Mouse (Mus musculus): ENCODE data around the gene Flnb. TPM values are rescaled to one million over a fixed set of nuclear protein-coding genes. Genes with fewer than 3 reads are reported as not detected.

Gene Flnb
- polyA plus RNA-seq, 1 experiment from 2014 or later: 13.1 TPM

DNA sequence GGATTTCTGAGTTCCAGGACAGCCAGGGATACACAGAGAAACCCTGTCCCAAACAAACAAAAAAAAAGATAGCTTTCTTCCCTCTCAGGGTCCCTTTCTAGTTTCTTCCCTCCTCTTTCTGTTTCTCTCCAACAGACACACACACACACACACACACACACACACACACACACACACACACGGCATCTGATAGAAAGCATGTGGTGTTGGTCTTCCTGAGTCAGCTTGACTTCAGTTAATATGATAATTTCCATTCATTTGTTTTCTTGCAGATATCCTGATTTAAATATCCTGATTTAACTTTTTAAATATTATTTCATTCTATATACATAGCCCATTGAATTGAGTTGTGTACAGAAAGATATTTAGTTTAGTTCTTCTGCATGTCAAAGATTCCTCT, 110.6 kb downstream of the Flnb start:
- peaks cover 28% of the 10 kb centered on the region for H3K36me3 ChIP-seq (ENCODE audit: control insufficient read depth, insufficient read depth, low read length)
- H3K9me3 ChIP-seq (replicated peaks; ENCODE audit: control insufficient read depth, low read length): no peaks in the 10 kb centered on the region
- WGBS (ENCODE audit: insufficient replicate concordance): 55% methylated on average over 1 of the region's 1 CpGs

DNA sequence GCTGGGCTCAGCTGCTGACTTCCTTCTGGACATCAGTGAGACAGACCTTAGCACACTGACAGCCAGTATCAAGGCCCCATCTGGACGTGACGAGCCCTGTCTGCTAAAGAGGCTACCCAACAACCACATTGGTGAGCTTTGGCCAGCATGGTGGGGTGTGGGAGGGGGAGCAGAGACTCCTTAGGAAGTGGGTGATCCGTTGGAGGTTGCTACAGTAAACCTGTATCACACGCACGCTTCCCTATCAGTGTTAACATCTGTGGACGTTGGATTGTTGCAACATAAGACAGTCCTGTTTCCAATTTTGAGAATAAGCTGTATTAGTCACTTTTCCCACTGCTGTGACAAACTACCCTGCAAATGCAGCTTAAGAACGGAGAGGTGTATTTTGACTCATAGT, 111.3 kb downstream of the Flnb start:
- Histone ChIP-seq H3K4me2 (no peak overlapping the region), H3K4me3 (ENCODE audit: low read depth, low read length) (no peak overlapping the region), H3K9ac (ENCODE audit: low read depth, low read length) (no peak overlapping the region), H3K27me3 (ENCODE audit: control insufficient read depth, insufficient read depth, low read length) (no peaks in the 10 kb centered on the region), H3K36me3 (ENCODE audit: control insufficient read depth, insufficient read depth, low read length) (peaks cover 26% of the 10 kb centered on the region), H3K4me1 (ENCODE audit: control insufficient read depth, insufficient read depth, low read length) (no peaks in the 10 kb centered on the region), H3K27ac (ENCODE audit: low read depth, low read length) (no peak overlapping the region), H3K9me3 (replicated peaks; ENCODE audit: control insufficient read depth, low read length) (no peaks in the 10 kb centered on the region)
- no peak for ATAC-seq (replicated peaks; ENCODE audit: insufficient number of reproducible peaks, low FRiP score, low TSS enrichment)
- WGBS (ENCODE audit: insufficient replicate concordance): 79% methylated on average over 7 of the region's 7 CpGs

More for the DNA sequence above, 110.6 kb downstream of the Flnb start:
- no peak overlapping the region for H3K4me3 ChIP-seq (ENCODE audit: low read depth, low read length)
- no peak for ATAC-seq (replicated peaks; ENCODE audit: insufficient number of reproducible peaks, low FRiP score, low TSS enrichment)
- no peak overlapping the region for H3K9ac ChIP-seq (ENCODE audit: low read depth, low read length)
- H3K27me3 ChIP-seq (ENCODE audit: control insufficient read depth, insufficient read depth, low read length): no peaks in the 10 kb centered on the region
- no peak overlapping the region for H3K27ac ChIP-seq (ENCODE audit: low read depth, low read length)
- no peaks in the 10 kb centered on the region for H3K4me1 ChIP-seq (ENCODE audit: control insufficient read depth, insufficient read depth, low read length)
- H3K4me2 ChIP-seq: no peak overlapping the region

DNA sequence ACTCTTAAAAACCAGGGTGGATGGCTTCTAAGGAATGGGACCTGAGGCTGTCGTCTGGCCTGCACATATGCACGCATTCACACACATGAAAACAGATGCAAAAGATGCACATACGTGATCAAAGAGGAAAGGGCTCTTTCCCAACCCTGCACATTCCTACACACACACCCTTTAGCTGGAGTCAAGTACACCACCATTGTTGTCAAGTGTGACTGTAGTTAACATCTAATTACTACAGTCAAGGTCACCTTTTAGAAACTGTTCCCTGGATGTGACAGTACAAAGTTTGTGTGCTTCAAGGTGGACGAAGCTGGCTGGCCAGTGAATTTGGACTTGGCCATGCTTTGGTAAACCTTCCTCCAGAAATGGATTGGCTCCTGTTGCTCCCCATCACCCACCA, 114.4 kb downstream of the Flnb start:
- ATAC-seq (replicated peaks; ENCODE audit: insufficient number of reproducible peaks, low FRiP score, low TSS enrichment): no peak
- Histone ChIP-seq H3K4me2 (no peak overlapping the region), H3K27ac (ENCODE audit: low read depth, low read length) (no peak overlapping the region), H3K4me3 (ENCODE audit: low read depth, low read length) (no peak overlapping the region), H3K9ac (ENCODE audit: low read depth, low read length) (no peak overlapping the region), H3K9me3 (replicated peaks; ENCODE audit: control insufficient read depth, low read length) (no peaks in the 10 kb centered on the region), H3K27me3 (ENCODE audit: control insufficient read depth, insufficient read depth, low read length) (no peaks in the 10 kb centered on the region), H3K36me3 (ENCODE audit: control insufficient read depth, insufficient read depth, low read length) (peaks cover 25% of the 10 kb centered on the region), H3K4me1 (ENCODE audit: control insufficient read depth, insufficient read depth, low read length) (no peaks in the 10 kb centered on the region)
- 86% methylated on average over 4 of the region's 4 CpGs for WGBS (ENCODE audit: insufficient replicate concordance)

DNA sequence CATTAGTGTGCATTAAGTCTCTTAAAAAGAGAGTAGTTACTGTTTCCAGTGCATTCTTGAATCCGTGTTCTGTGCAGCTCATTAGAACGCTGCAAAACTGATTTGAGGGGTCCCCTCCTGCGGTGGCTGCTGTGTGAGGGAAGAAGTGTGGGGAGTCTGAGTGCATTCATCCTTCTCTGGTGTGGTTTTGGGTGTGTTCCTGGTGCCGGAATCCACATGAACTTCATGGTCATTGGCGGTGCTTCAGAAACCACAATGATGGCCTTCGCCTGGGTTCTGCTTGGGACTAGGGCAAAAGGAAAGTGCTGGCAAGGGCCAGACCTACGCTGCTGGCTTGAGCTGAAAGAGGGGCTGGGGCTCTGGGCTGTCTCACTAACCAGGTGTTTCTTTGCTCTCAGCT, 116.4 kb downstream of the Flnb start:
- no peak for ATAC-seq (replicated peaks; ENCODE audit: insufficient number of reproducible peaks, low FRiP score, low TSS enrichment)
- Histone ChIP-seq H3K9ac (ENCODE audit: low read depth, low read length) (no peak overlapping the region), H3K36me3 (ENCODE audit: control insufficient read depth, insufficient read depth, low read length) (peaks cover 21% of the 10 kb centered on the region), H3K9me3 (replicated peaks; ENCODE audit: control insufficient read depth, low read length) (no peaks in the 10 kb centered on the region), H3K27me3 (ENCODE audit: control insufficient read depth, insufficient read depth, low read length) (no peaks in the 10 kb centered on the region), H3K27ac (ENCODE audit: low read depth, low read length) (no peak overlapping the region), H3K4me1 (ENCODE audit: control insufficient read depth, insufficient read depth, low read length) (no peaks in the 10 kb centered on the region), H3K4me3 (ENCODE audit: low read depth, low read length) (no peak overlapping the region), H3K4me2 (no peak overlapping the region)
- WGBS (ENCODE audit: insufficient replicate concordance): 87% methylated on average over 7 of the region's 7 CpGs

DNA sequence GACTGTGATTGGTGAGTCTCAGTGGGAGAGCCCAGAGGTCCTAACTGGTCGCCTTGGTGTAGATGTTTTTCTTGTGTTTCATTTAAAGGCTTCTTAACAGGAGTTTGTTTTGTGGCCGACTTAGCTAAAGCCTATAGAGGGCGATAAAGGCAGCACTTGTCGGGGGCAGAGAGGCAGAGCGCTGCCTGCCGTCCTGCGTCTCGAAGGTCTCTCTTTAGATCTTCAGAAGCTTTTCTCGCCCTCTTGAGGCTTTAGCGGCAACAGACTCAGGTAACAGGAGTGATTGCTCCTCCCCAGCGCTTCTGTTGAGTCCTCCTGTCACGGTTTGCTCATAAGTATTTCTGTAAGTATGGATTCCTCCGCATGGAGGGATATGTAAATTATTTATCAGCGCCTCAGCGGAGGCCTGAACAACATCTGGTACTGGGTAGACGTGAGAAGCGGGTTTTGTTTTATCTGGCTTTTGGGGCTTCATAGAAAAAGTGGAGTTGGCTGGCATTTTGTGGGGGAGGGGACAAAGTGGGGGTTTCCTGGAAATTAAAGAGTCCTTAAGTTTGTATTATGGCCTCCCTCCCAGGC, 119.4 kb downstream of the Flnb start:
- H3K27ac ChIP-seq (ENCODE audit: low read depth, low read length): no peak overlapping the region
- no peak overlapping the region for H3K9ac ChIP-seq (ENCODE audit: low read depth, low read length)
- no peaks in the 10 kb centered on the region for H3K27me3 ChIP-seq (ENCODE audit: control insufficient read depth, insufficient read depth, low read length)
- H3K4me3 ChIP-seq (ENCODE audit: low read depth, low read length): no peak overlapping the region
- H3K36me3 ChIP-seq (ENCODE audit: control insufficient read depth, insufficient read depth, low read length): peaks cover 16% of the 10 kb centered on the region
- peak overlapping the region; percentile 2; the same call in 1 of the 2 replicates for H3K4me2 ChIP-seq
- peaks cover 4% of the 10 kb centered on the region; the same call in 1 of the 2 replicates for H3K4me1 ChIP-seq (ENCODE audit: control insufficient read depth, insufficient read depth, low read length)
- no peak for ATAC-seq (replicated peaks; ENCODE audit: insufficient number of reproducible peaks, low FRiP score, low TSS enrichment)
- H3K9me3 ChIP-seq (replicated peaks; ENCODE audit: control insufficient read depth, low read length): no peaks in the 10 kb centered on the region
- WGBS (ENCODE audit: insufficient replicate concordance): 31% methylated on average over 17 of the region's 17 CpGs

DNA sequence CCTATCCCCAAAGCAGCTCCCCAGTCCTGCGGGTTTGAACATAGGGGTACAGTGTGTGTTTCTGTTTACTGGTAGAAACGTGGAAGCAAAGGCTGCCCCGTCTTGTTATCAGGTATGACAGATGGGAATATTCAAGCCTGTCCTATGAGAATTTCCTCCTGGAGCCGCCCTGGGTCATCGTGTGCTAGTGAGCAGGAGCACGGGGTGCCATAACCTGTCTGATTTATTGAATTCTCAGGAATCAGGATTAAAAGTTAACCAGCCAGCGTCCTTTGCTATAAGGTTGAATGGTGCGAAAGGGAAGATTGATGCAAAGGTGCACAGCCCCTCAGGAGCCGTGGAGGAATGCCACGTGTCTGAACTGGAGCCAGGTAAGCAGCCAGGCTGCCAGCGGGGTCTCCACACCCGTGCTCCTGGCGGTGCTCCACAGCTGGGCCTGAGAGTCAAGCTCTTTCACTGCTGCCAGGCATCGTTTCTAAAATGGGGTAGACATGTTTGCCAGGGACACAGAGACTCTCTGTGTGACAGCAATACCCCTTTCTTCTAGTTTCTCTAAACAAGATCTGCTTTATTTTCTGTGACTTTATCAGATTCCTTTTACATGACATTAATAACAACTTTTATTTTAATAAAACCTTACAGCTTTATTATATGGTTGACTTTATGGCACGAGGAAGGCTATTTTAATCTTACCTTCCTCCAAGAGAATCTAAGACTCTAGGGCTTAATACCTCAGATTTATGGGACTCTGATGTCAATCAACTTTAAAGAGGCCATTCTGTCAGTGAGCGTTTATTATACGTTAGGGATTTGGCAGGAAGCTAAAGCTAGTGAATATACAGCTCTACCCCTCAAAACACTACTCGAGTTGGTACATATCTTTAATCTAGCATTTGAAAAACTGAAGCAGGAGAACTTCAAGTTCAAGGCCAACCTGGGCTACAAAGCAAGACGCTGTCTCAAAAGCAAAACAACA, 121.3 kb downstream of the Flnb start:
- no peak for ATAC-seq (replicated peaks; ENCODE audit: insufficient number of reproducible peaks, low FRiP score, low TSS enrichment)
- Histone ChIP-seq H3K36me3 (ENCODE audit: control insufficient read depth, insufficient read depth, low read length) (peaks cover 16% of the 10 kb centered on the region), H3K27me3 (ENCODE audit: control insufficient read depth, insufficient read depth, low read length) (no peaks in the 10 kb centered on the region), H3K4me2 (no peak overlapping the region), H3K9ac (ENCODE audit: low read depth, low read length) (no peak overlapping the region), H3K27ac (ENCODE audit: low read depth, low read length) (no peak overlapping the region), H3K9me3 (replicated peaks; ENCODE audit: control insufficient read depth, low read length) (no peaks in the 10 kb centered on the region), H3K4me3 (ENCODE audit: low read depth, low read length) (no peak overlapping the region), H3K4me1 (ENCODE audit: control insufficient read depth, insufficient read depth, low read length) (peaks cover 4% of the 10 kb centered on the region; the same call in 1 of the 2 replicates)
- WGBS (ENCODE audit: insufficient replicate concordance): 85% methylated on average over 19 of the region's 19 CpGs

DNA sequence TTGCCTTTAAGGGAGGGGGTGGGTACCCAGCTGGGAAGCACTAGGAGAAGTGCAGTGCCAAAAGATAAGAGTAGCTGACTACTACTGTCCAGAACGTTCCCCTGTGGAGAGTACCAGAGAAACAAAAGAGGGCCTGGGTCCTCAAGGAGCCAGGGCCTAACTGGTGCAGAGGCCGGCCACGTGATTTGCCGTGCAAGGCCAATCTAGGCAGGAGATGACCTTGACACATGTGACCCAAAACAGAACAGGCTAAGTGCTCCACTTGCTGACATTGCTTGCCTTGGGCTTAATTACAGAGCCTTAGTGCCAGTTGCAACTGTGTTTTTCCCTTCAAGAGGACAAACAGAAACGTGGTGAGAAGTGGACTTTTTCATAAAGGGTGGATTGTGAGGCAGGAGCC, 123.7 kb downstream of the Flnb start:
- Histone ChIP-seq H3K9ac (ENCODE audit: low read depth, low read length) (no peak overlapping the region), H3K9me3 (replicated peaks; ENCODE audit: control insufficient read depth, low read length) (no peaks in the 10 kb centered on the region), H3K4me3 (ENCODE audit: low read depth, low read length) (no peak overlapping the region), H3K36me3 (ENCODE audit: control insufficient read depth, insufficient read depth, low read length) (peaks cover 15% of the 10 kb centered on the region), H3K4me2 (no peak overlapping the region), H3K27me3 (ENCODE audit: control insufficient read depth, insufficient read depth, low read length) (no peaks in the 10 kb centered on the region), H3K27ac (ENCODE audit: low read depth, low read length) (no peak overlapping the region), H3K4me1 (ENCODE audit: control insufficient read depth, insufficient read depth, low read length) (peaks cover 4% of the 10 kb centered on the region; the same call in 1 of the 2 replicates)
- ATAC-seq (replicated peaks; ENCODE audit: insufficient number of reproducible peaks, low FRiP score, low TSS enrichment): no peak
- 49% methylated on average over 5 of the region's 5 CpGs for WGBS (ENCODE audit: insufficient replicate concordance)

DNA sequence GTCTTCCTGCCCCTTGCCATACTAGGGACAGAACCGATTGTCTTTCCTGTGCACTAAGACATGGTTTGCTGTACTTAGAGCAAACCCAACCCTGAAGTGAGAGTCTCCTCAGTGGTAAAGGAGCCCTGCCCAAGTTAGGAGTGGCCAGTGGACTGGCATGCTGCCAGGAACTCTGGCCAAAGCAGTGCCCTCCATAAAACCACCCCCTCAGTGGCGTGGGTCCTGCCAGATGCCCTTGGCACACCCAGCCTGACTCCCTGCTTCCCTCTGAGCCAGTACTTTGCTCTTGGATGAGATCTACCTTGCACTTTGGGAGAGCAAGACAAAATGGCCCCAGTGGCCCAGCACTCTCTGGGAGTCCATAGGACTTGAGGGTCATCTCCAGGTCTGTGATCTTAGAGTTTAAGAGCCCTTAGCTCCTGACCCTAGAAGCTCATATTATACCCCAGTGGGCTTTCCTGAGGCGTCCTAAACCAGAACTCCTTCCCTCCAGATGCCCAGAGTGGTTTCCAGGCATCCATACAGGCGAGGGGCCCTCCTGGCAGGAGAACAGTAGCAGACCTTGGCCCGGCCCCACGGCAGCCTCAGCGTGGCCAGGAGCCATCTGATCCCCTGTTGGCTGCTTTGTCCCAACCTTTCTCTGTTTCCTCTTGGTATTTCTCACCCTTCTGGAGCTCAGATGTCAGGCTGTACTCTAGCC, 125.5 kb downstream of the Flnb start:
- no peak overlapping the region for H3K4me3 ChIP-seq (ENCODE audit: low read depth, low read length)
- H3K36me3 ChIP-seq (ENCODE audit: control insufficient read depth, insufficient read depth, low read length): peaks cover 12% of the 10 kb centered on the region
- no peak overlapping the region for H3K4me2 ChIP-seq
- no peak overlapping the region for H3K9ac ChIP-seq (ENCODE audit: low read depth, low read length)
- WGBS (ENCODE audit: insufficient replicate concordance): 75% methylated on average over 7 of the region's 7 CpGs
- H3K4me1 ChIP-seq (ENCODE audit: control insufficient read depth, insufficient read depth, low read length): peaks cover 4% of the 10 kb centered on the region; the same call in 1 of the 2 replicates
- no peak for ATAC-seq (replicated peaks; ENCODE audit: insufficient number of reproducible peaks, low FRiP score, low TSS enrichment)
- H3K27me3 ChIP-seq (ENCODE audit: control insufficient read depth, insufficient read depth, low read length): no peaks in the 10 kb centered on the region
- H3K9me3 ChIP-seq (replicated peaks; ENCODE audit: control insufficient read depth, low read length): no peaks in the 10 kb centered on the region
- no peak overlapping the region for H3K27ac ChIP-seq (ENCODE audit: low read depth, low read length)
